Mouse (Mus musculus): ENCODE measurements around the gene Arsa. TPM values are rescaled to one million over a fixed set of nuclear protein-coding genes. Genes with fewer than 3 reads are reported as not detected.

The Arsa gene
- polyA plus RNA-seq, 1 experiment from 2014 or later: 35.4 TPM

DNA sequence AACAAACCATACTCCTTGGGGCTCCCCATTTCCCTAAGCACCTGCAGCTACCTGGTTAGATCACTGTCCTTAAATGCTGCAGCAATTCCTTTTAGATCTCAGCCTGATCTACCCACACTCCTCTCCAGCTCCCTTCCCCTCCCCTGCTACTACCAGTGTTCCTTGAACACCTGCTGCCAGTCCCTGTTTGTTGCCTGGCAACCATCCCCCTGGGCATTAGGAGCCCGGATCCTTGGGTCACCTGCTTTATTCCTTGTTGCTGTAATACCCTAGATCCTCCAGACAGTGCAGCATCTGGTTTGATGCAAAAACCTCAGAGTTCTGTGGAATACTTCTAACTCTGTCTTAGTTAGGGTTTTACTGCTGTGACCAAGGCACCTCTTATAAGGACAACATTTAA, 12.2 kb downstream of the Arsa start:
- peaks cover 9% of the 10 kb centered on the region for H3K4me1 ChIP-seq (replicated peaks)
- no peak overlapping the region for H3K9ac ChIP-seq
- no peak overlapping the region for H3K4me2 ChIP-seq
- no peak overlapping the region for H3K4me3 ChIP-seq
- H3K36me3 ChIP-seq: peaks cover 34% of the 10 kb centered on the region
- WGBS: 0% methylated on average over 1 of the region's 1 CpGs
- ATAC-seq (ENCODE audit: low FRiP score, low read depth): 0 out of 2 replicates have a peak, but pooled peaks have one; percentile 35
- 0 out of 2 replicates have a peak overlapping the region, but pooled peaks have one; percentile 10 for H3K27ac ChIP-seq (replicated peaks)
- H3K27me3 ChIP-seq: no peaks in the 10 kb centered on the region
- H3K9me3 ChIP-seq: no peaks in the 10 kb centered on the region

DNA sequence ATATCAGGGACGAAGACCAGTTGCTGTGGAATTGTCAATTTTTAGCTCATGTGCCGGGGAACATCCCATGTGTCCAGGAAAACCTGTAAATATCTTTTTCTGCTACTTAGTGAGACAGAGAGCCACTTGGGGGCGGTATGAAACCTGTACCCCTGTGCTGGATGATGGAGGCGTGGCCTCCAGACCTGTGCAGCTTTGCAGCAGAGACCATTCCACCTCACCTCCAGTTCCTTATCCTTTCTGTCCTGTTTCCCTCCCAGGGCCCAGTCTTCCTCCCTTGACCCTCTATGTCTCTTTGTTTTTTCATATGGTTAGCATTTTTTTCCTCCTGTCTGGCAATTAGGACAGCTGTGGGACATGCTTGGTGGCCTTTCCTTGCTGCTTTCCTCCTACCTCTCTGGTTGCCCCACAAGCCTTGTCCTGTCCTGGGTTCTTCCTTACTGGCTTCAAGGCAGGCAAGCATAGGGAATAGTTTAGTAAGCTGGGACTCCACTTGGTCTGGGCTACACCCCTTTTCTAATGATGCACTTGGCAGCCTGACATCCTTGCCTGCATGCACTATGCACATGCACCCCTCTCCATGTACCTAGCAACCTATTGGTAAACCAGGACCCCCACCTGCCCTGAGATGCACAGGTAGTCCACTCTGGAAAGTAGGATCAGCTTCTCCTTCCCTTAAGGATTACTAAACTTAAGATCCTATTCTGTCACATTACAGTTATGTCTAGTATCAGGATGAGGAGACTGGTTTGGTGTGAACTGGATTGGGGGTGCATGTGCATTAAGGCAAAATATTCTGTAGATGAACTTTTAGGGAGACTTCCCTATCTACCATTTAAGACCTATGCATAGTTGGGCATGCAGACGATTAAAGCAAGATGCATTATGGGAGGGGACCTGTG, 13.6 kb downstream of the Arsa start:
- H3K9me3 ChIP-seq: no peaks in the 10 kb centered on the region
- H3K4me1 ChIP-seq (replicated peaks): peaks cover 9% of the 10 kb centered on the region
- no peak overlapping the region for H3K4me2 ChIP-seq
- ATAC-seq (ENCODE audit: low FRiP score, low read depth): no peak
- WGBS: 71% methylated on average over 5 of the region's 5 CpGs
- H3K9ac ChIP-seq: no peak overlapping the region
- H3K4me3 ChIP-seq: no peak overlapping the region
- H3K36me3 ChIP-seq: peaks cover 40% of the 10 kb centered on the region
- no peak overlapping the region for H3K27ac ChIP-seq (replicated peaks)
- H3K27me3 ChIP-seq: no peaks in the 10 kb centered on the region

- ATAC-seq (ENCODE audit: low FRiP score, low read depth): no peak
These were observed 15.0 kb downstream of the Arsa start for GRCm38 (mm10) chr15:89462176-89462575.

GRCm38 (mm10) chr15:89461321-89461720, 15.9 kb downstream of the Arsa start:
- WGBS: 86% methylated on average over 15 of the region's 15 CpGs
- no peak overlapping the region for H3K4me3 ChIP-seq
- no peak overlapping the region for H3K27ac ChIP-seq (replicated peaks)

More at GRCm38 (mm10) chr15:89462176-89462575, 15.0 kb downstream of the Arsa start:
- H3K4me1 ChIP-seq (replicated peaks): peaks cover 5% of the 10 kb centered on the region; the same call in 1 of the 2 replicates
- WGBS: 85% methylated on average over 7 of the region's 7 CpGs
- H3K27me3 ChIP-seq: no peaks in the 10 kb centered on the region
- no peaks in the 10 kb centered on the region for H3K9me3 ChIP-seq
- H3K4me3 ChIP-seq: no peak overlapping the region
- H3K4me2 ChIP-seq: no peak overlapping the region
- H3K36me3 ChIP-seq: peaks cover 53% of the 10 kb centered on the region
- H3K27ac ChIP-seq (replicated peaks): no peak overlapping the region
- no peak overlapping the region for H3K9ac ChIP-seq

DNA sequence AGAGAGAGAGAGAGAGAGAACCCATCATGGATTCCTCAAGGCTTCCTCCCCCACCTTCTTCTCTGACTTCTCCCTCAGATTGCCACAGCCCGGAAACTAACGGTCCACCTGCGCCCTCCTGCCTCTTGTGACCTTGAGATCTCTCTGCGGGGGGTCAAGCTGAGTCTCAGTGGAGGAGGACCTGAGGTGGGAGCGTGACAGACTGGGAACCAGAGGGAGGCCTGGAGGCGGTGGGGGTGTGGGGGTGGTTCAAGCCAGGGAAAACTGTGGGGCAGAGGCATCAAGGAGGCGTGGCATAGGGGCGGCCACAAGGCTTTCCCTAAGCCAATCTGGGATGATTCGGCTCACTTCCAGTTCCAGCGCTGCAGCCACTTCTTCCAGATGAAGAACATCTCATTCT, 16.9 kb downstream of the Arsa start:
- Histone ChIP-seq H3K4me1 (replicated peaks) (peaks cover 14% of the 10 kb centered on the region), H3K9ac (no peak overlapping the region), H3K4me3 (no peak overlapping the region), H3K36me3 (peaks cover 58% of the 10 kb centered on the region), H3K27me3 (no peaks in the 10 kb centered on the region), H3K27ac (replicated peaks) (no peak overlapping the region), H3K4me2 (no peak overlapping the region), H3K9me3 (no peaks in the 10 kb centered on the region)
- ATAC-seq (ENCODE audit: low FRiP score, low read depth): no peak
- 82% methylated on average over 10 of the region's 10 CpGs for WGBS

More at GRCm38 (mm10) chr15:89461321-89461720, 15.9 kb downstream of the Arsa start:
- no peaks in the 10 kb centered on the region for H3K27me3 ChIP-seq
- H3K9me3 ChIP-seq: no peaks in the 10 kb centered on the region
- peaks cover 58% of the 10 kb centered on the region for H3K36me3 ChIP-seq
- ATAC-seq (ENCODE audit: low FRiP score, low read depth): no peak
- no peak overlapping the region for H3K4me2 ChIP-seq
- peaks cover 5% of the 10 kb centered on the region; the same call in 1 of the 2 replicates for H3K4me1 ChIP-seq (replicated peaks)
- no peak overlapping the region for H3K9ac ChIP-seq

DNA sequence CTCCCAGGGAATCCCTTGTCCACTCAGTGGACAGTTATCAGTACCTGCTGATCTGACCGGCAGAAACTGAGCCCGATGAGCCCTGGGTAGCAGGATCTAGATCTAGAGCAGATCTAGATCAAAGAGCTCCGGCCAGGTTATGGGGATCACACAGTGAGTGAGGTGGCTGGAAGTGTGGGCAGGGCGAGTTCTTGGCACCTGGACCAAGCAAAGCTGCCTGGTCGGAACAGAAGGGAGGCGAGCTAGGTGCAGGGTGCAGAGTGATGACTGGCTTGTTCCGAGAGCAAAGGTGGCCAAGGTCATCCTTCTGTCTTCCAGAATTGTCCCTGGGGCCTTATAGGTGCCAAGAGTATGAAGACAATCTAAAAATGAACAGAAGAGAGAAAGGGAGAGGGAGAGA, 17.4 kb downstream of the Arsa start:
- no peak overlapping the region for H3K27ac ChIP-seq (replicated peaks)
- no peak overlapping the region for H3K9ac ChIP-seq
- no peak overlapping the region for H3K4me3 ChIP-seq
- peaks cover 14% of the 10 kb centered on the region for H3K4me1 ChIP-seq (replicated peaks)
- H3K4me2 ChIP-seq: no peak overlapping the region
- H3K27me3 ChIP-seq: no peaks in the 10 kb centered on the region
- H3K36me3 ChIP-seq: peaks cover 58% of the 10 kb centered on the region
- WGBS: 91% methylated on average over 7 of the region's 7 CpGs
- H3K9me3 ChIP-seq: no peaks in the 10 kb centered on the region
- no peak for ATAC-seq (ENCODE audit: low FRiP score, low read depth)

DNA sequence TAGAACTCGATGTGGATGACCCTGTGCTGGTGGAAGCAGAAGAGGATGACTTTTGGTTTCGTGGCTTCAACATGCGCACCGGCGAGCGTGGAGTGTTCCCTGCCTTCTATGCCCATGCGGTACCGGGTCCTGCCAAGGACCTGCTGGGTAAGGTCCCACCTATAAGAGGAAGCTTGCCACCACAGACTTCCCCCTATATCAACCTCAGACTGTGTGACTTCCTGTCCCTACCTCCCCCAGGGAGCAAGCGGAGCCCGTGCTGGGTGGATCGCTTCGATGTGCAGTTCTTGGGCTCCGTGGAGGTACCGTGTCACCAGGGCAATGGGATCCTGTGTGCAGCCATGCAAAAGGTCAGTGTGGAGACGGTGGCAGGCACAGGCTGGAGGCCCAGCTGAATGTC, 18.3 kb downstream of the Arsa start:
- no peak overlapping the region for H3K4me2 ChIP-seq
- 91% methylated on average over 15 of the region's 15 CpGs for WGBS
- peaks cover 58% of the 10 kb centered on the region for H3K36me3 ChIP-seq
- H3K27me3 ChIP-seq: no peaks in the 10 kb centered on the region
- H3K27ac ChIP-seq (replicated peaks): no peak overlapping the region
- H3K9ac ChIP-seq: no peak overlapping the region
- H3K4me3 ChIP-seq: no peak overlapping the region
- no peak for ATAC-seq (ENCODE audit: low FRiP score, low read depth)
- H3K4me1 ChIP-seq (replicated peaks): peaks cover 18% of the 10 kb centered on the region
- H3K9me3 ChIP-seq: no peaks in the 10 kb centered on the region

- WGBS: 66% methylated on average over 6 of the region's 6 CpGs
- Histone ChIP-seq H3K9me3 (no peaks in the 10 kb centered on the region), H3K4me1 (replicated peaks) (peaks cover 28% of the 10 kb centered on the region), H3K27ac (replicated peaks) (no peak overlapping the region), H3K36me3 (peaks cover 30% of the 10 kb centered on the region), H3K27me3 (0 out of 2 replicates have a peak, but pooled peaks cover 3% of the 10 kb centered on the region), H3K4me2 (peak overlapping the region; percentile 76), H3K9ac (no peak overlapping the region), H3K4me3 (peak overlapping the region; percentile 79)
- no peak for ATAC-seq (ENCODE audit: low FRiP score, low read depth)
These were observed 21.6 kb downstream of the Arsa start for GRCm38 (mm10) chr15:89455642-89456041.

GRCm38 (mm10) chr15:89454857-89455256, 22.4 kb downstream of the Arsa start:
- Histone ChIP-seq H3K4me1 (replicated peaks) (peaks cover 28% of the 10 kb centered on the region), H3K9me3 (no peaks in the 10 kb centered on the region), H3K4me2 (peak overlapping the region; percentile 76), H3K27ac (replicated peaks) (peak overlapping the region; percentile 90), H3K27me3 (0 out of 2 replicates have a peak, but pooled peaks cover 3% of the 10 kb centered on the region), H3K4me3 (peak overlapping the region; percentile 79), H3K9ac (peak overlapping the region; percentile 85), H3K36me3 (peaks cover 25% of the 10 kb centered on the region)
- no peak for ATAC-seq (ENCODE audit: low FRiP score, low read depth)
- WGBS: 11% methylated on average over 4 of the region's 6 CpGs

GRCm38 (mm10) chr15:89453865-89454478, 23.3 kb downstream of the Arsa start, which contains the start of gene Mapk8ip2:
TSS of gene Mapk8ip2 (plus strand) at chr15:89453913.
- peak within 1 kb of the TSS; percentile 76 for H3K4me2 ChIP-seq
- under 1% methylated on average over 48 of the region's 53 CpGs for WGBS
- ATAC-seq (ENCODE audit: low FRiP score, low read depth): peak; percentile 80

DNA sequence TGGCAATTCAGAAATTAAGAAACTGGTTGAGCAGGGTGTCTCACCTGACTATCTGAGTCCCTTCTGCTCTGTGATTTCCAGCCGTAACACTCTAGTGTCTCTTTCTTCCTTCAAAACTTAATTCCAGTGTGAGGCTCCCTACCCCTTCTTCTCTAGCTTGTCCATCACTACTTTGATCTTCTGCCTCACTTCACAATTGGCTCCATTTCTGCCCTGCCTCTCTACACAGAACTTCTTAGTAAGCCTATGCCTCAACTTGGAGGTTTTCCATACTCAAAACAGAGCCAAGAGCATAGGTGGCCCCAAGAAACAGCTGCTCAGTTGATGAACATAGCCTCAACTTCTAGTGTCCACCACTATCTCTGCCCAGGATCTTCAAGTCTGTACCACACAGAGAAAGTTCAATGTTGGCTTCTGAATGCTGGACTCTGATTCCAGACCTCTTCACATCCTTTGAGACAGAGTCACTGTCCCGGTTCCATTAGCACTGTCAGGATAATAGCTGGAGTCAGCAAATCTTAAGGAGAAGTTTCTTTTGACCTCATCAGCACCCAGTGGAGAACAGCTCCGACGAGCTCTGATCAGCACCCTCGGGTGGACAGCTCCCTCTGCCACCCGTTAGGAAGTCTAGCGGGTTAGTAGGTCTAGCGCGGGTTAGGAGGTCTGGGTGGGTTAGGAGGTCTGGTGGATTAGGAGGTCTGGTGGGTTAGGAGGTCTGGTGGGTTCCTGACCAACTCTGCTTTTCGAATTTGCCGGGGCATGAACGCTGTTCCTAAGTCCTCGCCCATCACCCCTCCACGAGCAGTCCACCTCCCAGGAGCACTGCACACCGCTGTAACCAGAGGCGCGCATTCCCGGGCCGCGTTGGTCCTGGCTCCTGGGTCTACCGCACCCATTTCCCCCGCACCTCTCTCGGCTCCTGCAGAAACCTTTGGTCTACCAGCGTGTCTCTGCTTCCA, 24.0 kb downstream of the Arsa start:
- Histone ChIP-seq H3K4me1 (replicated peaks) (peaks cover 28% of the 10 kb centered on the region), H3K9ac (peak overlapping the region; percentile 85), H3K27me3 (0 out of 2 replicates have a peak, but pooled peaks cover 3% of the 10 kb centered on the region), H3K4me2 (peak overlapping the region; percentile 76), H3K4me3 (peak overlapping the region; percentile 79), H3K9me3 (no peaks in the 10 kb centered on the region), H3K36me3 (peaks cover 15% of the 10 kb centered on the region), H3K27ac (replicated peaks) (peak overlapping the region; percentile 90)
- 5% methylated on average over 24 of the region's 24 CpGs for WGBS
- ATAC-seq (ENCODE audit: low FRiP score, low read depth): peak; percentile 84

More at GRCm38 (mm10) chr15:89453865-89454478, 23.3 kb downstream of the Arsa start, which contains the start of gene Mapk8ip2:
- Histone ChIP-seq H3K36me3 (peaks cover 22% of the 10 kb centered on the region), H3K27ac (replicated peaks) (peak within 1 kb of the TSS; percentile 90), H3K4me1 (replicated peaks) (peaks cover 28% of the 10 kb centered on the region), H3K9me3 (no peaks in the 10 kb centered on the region), H3K27me3 (0 out of 2 replicates have a peak, but pooled peaks cover 3% of the 10 kb centered on the region), H3K4me3 (peak within 1 kb of the TSS; percentile 79), H3K9ac (peak within 1 kb of the TSS; percentile 85)

Measured in hindbrain, embryonic 15.5 days (tissue).